Mouse (Mus musculus): ENCODE measurements around the gene Rad9b. TPM values are rescaled to one million over a fixed set of nuclear protein-coding genes. Genes with fewer than 3 reads are reported as not detected.

The Rad9b gene
- polyA plus RNA-seq, 1 experiment from 2014 or later: 28.3 TPM

- no peaks in the 10 kb centered on the region for H3K27me3 ChIP-seq (replicated peaks)
- no peaks in the 10 kb centered on the region for H3K36me3 ChIP-seq (replicated peaks)
- no peak overlapping the region for H3K4me3 ChIP-seq
- no peak for ATAC-seq (replicated peaks)
- no peaks in the 10 kb centered on the region for H3K9me3 ChIP-seq
- no peak overlapping the region for H3K9ac ChIP-seq
- H3K4me1 ChIP-seq: no peaks in the 10 kb centered on the region
- H3K4me2 ChIP-seq: no peak overlapping the region
- no peak overlapping the region for H3K27ac ChIP-seq
- WGBS: 10% methylated on average over 5 of the region's 5 CpGs
Observed at GRCm38 (mm10) chr5:122344260-122344659, 9.8 kb downstream of the Rad9b start.

DNA sequence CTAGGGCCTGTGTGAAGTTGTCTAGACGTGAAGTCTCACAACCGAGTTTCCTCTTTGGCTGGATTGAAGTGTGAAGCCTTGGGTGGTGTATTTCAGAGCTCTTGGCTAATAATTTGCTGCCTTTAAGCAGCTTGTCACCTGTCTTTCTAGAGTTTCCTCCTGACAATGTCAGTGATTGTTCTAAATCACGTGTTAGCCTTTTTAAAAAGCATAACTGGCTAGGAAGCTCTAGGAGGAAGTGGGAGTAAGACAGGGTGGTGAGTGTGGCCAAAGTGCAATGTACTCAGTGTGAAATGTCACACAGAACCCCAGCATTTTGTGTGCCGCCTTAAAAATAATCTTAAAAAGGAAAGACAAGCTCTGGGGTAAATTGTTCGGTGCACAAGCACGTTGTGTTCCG lies 10.3 kb downstream of the Rad9b start:
- H3K4me2 ChIP-seq: no peak overlapping the region
- WGBS: 56% methylated on average over 7 of the region's 7 CpGs
- H3K4me1 ChIP-seq: no peaks in the 10 kb centered on the region
- no peak for ATAC-seq (replicated peaks)
- H3K36me3 ChIP-seq (replicated peaks): no peaks in the 10 kb centered on the region
- no peaks in the 10 kb centered on the region for H3K9me3 ChIP-seq
- H3K4me3 ChIP-seq: no peak overlapping the region
- no peak overlapping the region for H3K9ac ChIP-seq
- no peak overlapping the region for H3K27ac ChIP-seq
- H3K27me3 ChIP-seq (replicated peaks): no peaks in the 10 kb centered on the region

DNA sequence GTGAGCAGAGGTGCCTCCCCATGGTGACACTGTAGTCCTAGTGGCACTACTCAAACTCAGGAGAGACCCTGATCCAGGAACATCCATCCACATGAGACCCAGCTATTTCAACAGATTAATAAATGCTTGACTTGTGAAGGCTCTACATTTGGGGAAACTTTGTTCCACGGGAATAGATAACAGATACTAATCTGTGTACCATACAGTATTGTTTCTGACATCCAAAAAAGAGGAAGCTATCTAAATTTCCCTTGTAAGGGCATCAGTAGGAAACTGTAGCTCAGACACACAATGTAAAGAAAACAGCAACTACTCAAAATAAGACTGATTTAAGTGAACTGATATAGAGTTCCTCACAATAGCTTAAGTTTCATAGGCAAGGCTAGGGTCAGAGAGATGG lies 11.2 kb downstream of the Rad9b start:
- no peak overlapping the region for H3K9ac ChIP-seq
- WGBS: 82% methylated on average over 1 of the region's 1 CpGs
- no peaks in the 10 kb centered on the region for H3K27me3 ChIP-seq (replicated peaks)
- H3K4me2 ChIP-seq: no peak overlapping the region
- no peak overlapping the region for H3K4me3 ChIP-seq
- no peaks in the 10 kb centered on the region for H3K4me1 ChIP-seq
- H3K36me3 ChIP-seq (replicated peaks): no peaks in the 10 kb centered on the region
- no peak overlapping the region for H3K27ac ChIP-seq
- H3K9me3 ChIP-seq: no peaks in the 10 kb centered on the region
- no peak for ATAC-seq (replicated peaks)

DNA sequence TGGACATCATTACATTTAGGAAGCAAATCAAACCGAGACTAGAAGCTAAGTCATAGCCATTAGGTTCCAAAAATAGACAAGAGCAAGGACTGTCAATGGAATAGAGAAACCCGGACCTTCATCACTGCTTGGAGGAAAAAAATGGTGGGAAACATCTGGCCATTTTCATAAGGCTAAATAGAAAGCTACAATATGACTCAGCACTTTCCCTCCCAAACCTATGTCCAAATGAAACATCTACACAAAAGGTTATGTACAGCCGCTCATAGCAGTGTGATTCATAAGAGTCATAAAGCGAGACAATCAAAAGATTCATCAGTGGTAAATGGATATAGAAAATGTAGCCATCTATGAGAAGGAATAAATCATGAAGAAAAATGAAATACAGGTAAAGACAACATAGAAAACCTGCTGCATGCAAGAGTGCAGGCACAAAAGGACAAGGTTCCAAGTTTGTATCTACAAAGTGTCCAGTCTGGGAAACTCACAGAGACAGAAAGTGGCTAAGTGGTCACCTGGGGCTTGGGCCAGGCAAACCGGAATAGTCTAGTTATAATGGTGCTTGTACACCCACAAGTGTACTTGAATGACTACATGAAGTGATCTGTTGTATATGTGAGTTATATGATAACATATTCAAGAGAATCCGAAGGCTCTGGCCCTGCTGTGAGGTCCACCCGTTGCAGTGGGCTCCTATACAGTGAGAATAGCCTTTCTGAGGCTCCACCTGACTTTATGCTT lies 17.3 kb downstream of the Rad9b start:
- Histone ChIP-seq H3K27ac (no peak overlapping the region), H3K27me3 (replicated peaks) (no peaks in the 10 kb centered on the region), H3K4me3 (no peak overlapping the region), H3K36me3 (replicated peaks) (no peaks in the 10 kb centered on the region; the same call in 1 of the 2 replicates), H3K4me1 (no peaks in the 10 kb centered on the region), H3K4me2 (no peak overlapping the region), H3K9ac (no peak overlapping the region), H3K9me3 (no peaks in the 10 kb centered on the region)
- no peak for ATAC-seq (replicated peaks)
- 93% methylated on average over 7 of the region's 7 CpGs for WGBS

DNA sequence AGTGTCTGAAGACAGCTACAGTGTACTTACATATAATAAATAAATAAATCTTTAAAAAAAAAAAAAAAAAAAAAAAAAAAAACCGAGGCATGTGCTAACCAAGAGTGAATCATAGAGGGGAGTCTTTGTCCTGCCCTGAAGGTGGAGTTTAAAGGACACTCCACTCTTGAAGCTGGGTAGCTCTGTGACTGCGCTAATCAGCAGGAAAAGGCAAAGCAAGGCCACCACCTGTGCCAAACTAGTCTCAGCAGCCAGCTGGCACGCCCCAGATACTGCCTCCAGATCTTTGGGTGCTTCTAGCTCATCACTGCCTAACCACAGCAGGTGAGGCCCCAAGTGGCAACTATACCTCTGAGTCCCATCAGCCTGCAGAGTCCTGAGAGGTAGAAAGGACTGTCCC lies 19.4 kb downstream of the Rad9b start:
- no peak overlapping the region for H3K4me2 ChIP-seq
- no peaks in the 10 kb centered on the region for H3K27me3 ChIP-seq (replicated peaks)
- H3K27ac ChIP-seq: no peak overlapping the region
- H3K4me1 ChIP-seq: no peaks in the 10 kb centered on the region
- H3K4me3 ChIP-seq: no peak overlapping the region
- no peaks in the 10 kb centered on the region; the same call in 1 of the 2 replicates for H3K36me3 ChIP-seq (replicated peaks)
- ATAC-seq (replicated peaks): no peak
- WGBS: 68% methylated on average over 3 of the region's 3 CpGs
- H3K9ac ChIP-seq: no peak overlapping the region
- H3K9me3 ChIP-seq: no peaks in the 10 kb centered on the region

- Histone ChIP-seq H3K9me3 (no peaks in the 10 kb centered on the region), H3K27me3 (replicated peaks) (no peaks in the 10 kb centered on the region), H3K36me3 (replicated peaks) (peaks cover 6% of the 10 kb centered on the region; the same call in 1 of the 2 replicates), H3K4me3 (no peak overlapping the region), H3K4me1 (no peaks in the 10 kb centered on the region), H3K9ac (no peak overlapping the region), H3K4me2 (no peak overlapping the region), H3K27ac (no peak overlapping the region)
- WGBS: 86% methylated on average over 4 of the region's 4 CpGs
- no peak for ATAC-seq (replicated peaks)
Observed at GRCm38 (mm10) chr5:122330269-122330668, 23.8 kb downstream of the Rad9b start.

DNA sequence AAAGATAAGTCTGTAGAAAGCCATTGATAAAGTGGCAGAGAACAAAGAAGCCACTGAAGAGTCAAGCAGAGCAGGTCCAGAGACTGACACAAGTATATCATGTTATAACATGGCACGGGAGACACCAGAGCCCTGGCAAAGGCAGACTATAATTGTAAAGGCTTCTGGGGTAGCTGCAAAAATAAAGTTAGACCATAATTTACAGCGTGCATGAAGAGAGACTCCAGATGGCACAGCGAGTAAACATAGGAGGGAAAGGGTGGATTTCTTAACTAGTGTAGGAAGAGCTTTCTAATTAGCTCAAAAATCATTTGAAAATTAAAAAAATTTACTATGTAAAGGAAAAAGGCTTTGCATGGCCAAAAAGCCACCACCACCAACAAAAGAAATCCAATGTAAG lies 26.8 kb downstream of the Rad9b start:
- H3K4me1 ChIP-seq: no peaks in the 10 kb centered on the region
- no peaks in the 10 kb centered on the region for H3K9me3 ChIP-seq
- H3K27me3 ChIP-seq (replicated peaks): no peaks in the 10 kb centered on the region
- 95% methylated on average over 3 of the region's 3 CpGs for WGBS
- H3K4me3 ChIP-seq: no peak overlapping the region
- peaks cover 11% of the 10 kb centered on the region; the same call in 1 of the 2 replicates for H3K36me3 ChIP-seq (replicated peaks)
- H3K4me2 ChIP-seq: no peak overlapping the region
- no peak overlapping the region for H3K27ac ChIP-seq
- ATAC-seq (replicated peaks): no peak
- no peak overlapping the region for H3K9ac ChIP-seq

- no peak overlapping the region for H3K27ac ChIP-seq
- H3K9ac ChIP-seq: no peak overlapping the region
- no peak for ATAC-seq (replicated peaks)
- WGBS: 85% methylated on average over 8 of the region's 8 CpGs
- H3K9me3 ChIP-seq: no peaks in the 10 kb centered on the region
- H3K27me3 ChIP-seq (replicated peaks): no peaks in the 10 kb centered on the region
- no peak overlapping the region for H3K4me2 ChIP-seq
- H3K36me3 ChIP-seq (replicated peaks): peaks cover 11% of the 10 kb centered on the region; the same call in 1 of the 2 replicates
- no peaks in the 10 kb centered on the region for H3K4me1 ChIP-seq
- H3K4me3 ChIP-seq: no peak overlapping the region
Observed at GRCm38 (mm10) chr5:122325477-122325876, 28.6 kb downstream of the Rad9b start.

GRCm38 (mm10) chr5:122324608-122325431 lies 29.2 kb downstream of the Rad9b start:
- H3K9ac ChIP-seq: no peak overlapping the region
- H3K9me3 ChIP-seq: no peaks in the 10 kb centered on the region
- no peaks in the 10 kb centered on the region for H3K27me3 ChIP-seq (replicated peaks)
- H3K27ac ChIP-seq: no peak overlapping the region
- no peak for ATAC-seq (replicated peaks)
- no peak overlapping the region for H3K4me3 ChIP-seq
- H3K36me3 ChIP-seq (replicated peaks): peaks cover 11% of the 10 kb centered on the region; the same call in 1 of the 2 replicates
- no peak overlapping the region for H3K4me2 ChIP-seq
- 89% methylated on average over 23 of the region's 23 CpGs for WGBS
- no peaks in the 10 kb centered on the region for H3K4me1 ChIP-seq

GRCm38 (mm10) chr5:122323523-122323922 lies 30.5 kb downstream of the Rad9b start:
- no peak overlapping the region for H3K9ac ChIP-seq
- ATAC-seq (replicated peaks): no peak

DNA sequence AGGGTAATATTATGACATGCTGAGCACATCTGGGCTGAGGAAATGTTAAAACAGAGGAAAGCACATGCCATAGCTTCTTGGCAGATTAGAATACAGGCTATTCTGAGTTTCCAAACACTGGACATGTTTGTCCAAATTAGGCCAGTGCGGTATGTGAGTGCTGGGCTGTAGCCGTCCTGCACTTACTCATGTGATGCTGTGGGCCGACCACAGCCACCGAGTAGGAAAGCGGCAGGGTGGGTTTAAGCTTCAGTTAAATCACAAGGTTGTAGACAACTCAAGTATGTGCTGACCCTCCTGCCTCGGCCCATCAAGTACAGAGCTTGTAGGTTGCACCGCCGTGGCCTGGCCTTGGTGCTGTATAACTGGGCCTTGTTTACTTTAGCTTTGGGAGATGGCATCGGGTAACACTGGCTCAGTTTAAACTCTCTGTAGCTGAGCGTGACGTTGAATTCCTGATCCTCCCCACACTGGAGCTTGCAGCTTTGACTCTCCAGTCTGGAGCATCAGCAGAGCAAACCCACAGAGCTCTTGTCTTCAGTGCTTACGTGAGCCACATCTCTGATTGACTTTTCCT lies 33.7 kb downstream of the Rad9b start:
- H3K4me1 ChIP-seq: no peaks in the 10 kb centered on the region
- H3K4me3 ChIP-seq: no peak overlapping the region
- H3K9ac ChIP-seq: no peak overlapping the region
- H3K36me3 ChIP-seq (replicated peaks): peaks cover 5% of the 10 kb centered on the region; the same call in 1 of the 2 replicates
- WGBS: 82% methylated on average over 12 of the region's 12 CpGs
- H3K9me3 ChIP-seq: no peaks in the 10 kb centered on the region
- no peaks in the 10 kb centered on the region for H3K27me3 ChIP-seq (replicated peaks)
- no peak overlapping the region for H3K27ac ChIP-seq
- H3K4me2 ChIP-seq: no peak overlapping the region
- no peak for ATAC-seq (replicated peaks)

More at GRCm38 (mm10) chr5:122323523-122323922, 30.5 kb downstream of the Rad9b start:
- H3K27me3 ChIP-seq (replicated peaks): no peaks in the 10 kb centered on the region
- no peak overlapping the region for H3K27ac ChIP-seq
- H3K4me2 ChIP-seq: no peak overlapping the region
- H3K4me1 ChIP-seq: no peaks in the 10 kb centered on the region
- H3K4me3 ChIP-seq: no peak overlapping the region
- no peaks in the 10 kb centered on the region for H3K9me3 ChIP-seq
- H3K36me3 ChIP-seq (replicated peaks): peaks cover 11% of the 10 kb centered on the region; the same call in 1 of the 2 replicates
- WGBS: 55% methylated on average over 8 of the region's 8 CpGs

DNA sequence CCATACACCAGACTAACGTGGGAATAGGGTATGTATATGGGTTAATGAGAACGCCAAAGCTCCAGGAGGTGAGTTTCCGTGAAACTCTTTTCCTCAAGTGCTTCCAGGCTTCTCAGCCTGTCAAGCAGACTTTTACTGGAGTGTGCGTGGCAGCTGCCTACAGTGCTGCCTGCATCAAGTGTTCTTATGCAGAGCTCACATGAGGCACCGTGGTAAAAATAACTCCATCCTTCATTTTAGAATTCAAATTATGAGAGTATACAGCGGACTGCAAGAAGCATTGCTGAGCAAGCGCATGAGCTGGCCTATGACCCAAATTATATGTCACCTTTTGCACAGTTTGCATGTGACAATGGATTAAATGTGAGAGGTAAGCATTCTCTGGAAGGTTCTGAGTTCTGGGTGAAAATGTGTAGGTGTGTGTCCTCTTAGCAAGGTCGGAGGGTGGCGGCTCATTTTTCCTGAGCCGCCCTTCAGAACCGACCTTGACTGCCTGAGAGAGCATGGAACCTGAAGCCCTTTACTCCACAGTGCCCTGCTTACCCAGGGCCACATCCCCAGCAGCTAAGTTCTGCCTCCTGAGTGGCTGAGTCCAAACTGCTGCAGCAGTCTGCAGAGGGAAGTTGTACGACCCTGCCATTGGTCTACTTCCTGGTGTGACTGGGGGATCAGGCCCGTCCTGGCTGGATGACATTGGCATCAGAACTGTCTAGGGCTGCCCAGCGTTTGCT lies 34.4 kb downstream of the Rad9b start:
- no peak overlapping the region for H3K27ac ChIP-seq
- no peak overlapping the region for H3K9ac ChIP-seq
- H3K4me2 ChIP-seq: no peak overlapping the region
- 0 out of 2 replicates have a peak, but pooled peaks cover 5% of the 10 kb centered on the region for H3K36me3 ChIP-seq (replicated peaks)
- no peaks in the 10 kb centered on the region for H3K27me3 ChIP-seq (replicated peaks)
- no peaks in the 10 kb centered on the region for H3K4me1 ChIP-seq
- no peak for ATAC-seq (replicated peaks)
- H3K4me3 ChIP-seq: no peak overlapping the region
- 78% methylated on average over 14 of the region's 14 CpGs for WGBS
- H3K9me3 ChIP-seq: no peaks in the 10 kb centered on the region

Measured in midbrain, embryonic 15.5 days (tissue).